Mouse (Mus musculus) heart, adult 2 months (tissue): ENCODE data around the gene Aldoc. TPM values are rescaled to one million over a fixed set of nuclear protein-coding genes. Genes with fewer than 3 reads are reported as not detected.

ENCODE experiments used
- DNase-seq, 2 experiments: peaks; one replicate each; pipeline ENCODE4 v3.0.0; 2021
- H3K27ac ChIP-seq: fragments of 200-600 bp; 2 replicates; pipeline ENCODE4 v1.8.1; 2022
- H3K27me3 ChIP-seq: fragments of 200-500 bp; 2 replicates; pipeline ENCODE4 v1.6.1; 2012; ENCODE audit warnings: mild to moderate bottlenecking, low read length, inconsistent platforms, mixed read lengths; ENCODE audit not compliant: control insufficient read depth, insufficient read depth
- H3K36me3 ChIP-seq: fragments of 200-500 bp; 2 replicates; pipeline ENCODE4 v1.6.1; 2012; ENCODE audit warnings: low read length, inconsistent platforms; ENCODE audit not compliant: control insufficient read depth, insufficient read depth
- H3K4me1 ChIP-seq: fragments of 200-500 bp; 2 replicates; pipeline ENCODE4 v1.6.1; 2011; ENCODE audit warnings: low read length; ENCODE audit not compliant: control insufficient read depth, insufficient read depth
- H3K4me3 ChIP-seq: fragments of 200-600 bp; 2 replicates; pipeline ENCODE4 v1.8.1; 2022
- H3K79me2 ChIP-seq: fragments of 200-500 bp; replicated peaks from 2 replicates; pipeline ENCODE4 v1.6.1; 2012; ENCODE audit warnings: mild to moderate bottlenecking, inconsistent platforms, low read length, moderate library complexity, mixed read lengths; ENCODE audit not compliant: control insufficient read depth, insufficient read depth
- H3K9ac ChIP-seq: fragments of 200-500 bp; 2 replicates; pipeline ENCODE4 v1.6.1; 2012; ENCODE audit warnings: low read depth, mild to moderate bottlenecking, control low read depth, inconsistent platforms, low read length, mixed read lengths
- CTCF ChIP-seq: fragments of 200-600 bp; IDR thresholded peaks from 2 replicates; pipeline ENCODE4 v1.8.1; 2022; ENCODE audit warnings: antibody characterized with exemption, mild to moderate bottlenecking, moderate library complexity
- EP300 ChIP-seq: fragments of 200-500 bp; IDR thresholded peaks from 2 replicates; pipeline ENCODE4 v1.6.1; 2011; ENCODE audit warnings: low read depth, low read length, control low read depth; ENCODE audit not compliant: insufficient read depth
- POLR2A ChIP-seq: fragments of 200-500 bp; IDR thresholded peaks from 2 replicates; pipeline ENCODE4 v1.6.1; 2011; ENCODE audit warnings: mild to moderate bottlenecking, low read depth, low read length, control low read depth; ENCODE audit not compliant: insufficient read depth
- WGBS: fragments of 180-500 bp; shearing (Covaris S2); methylation state at CpG from one replicate; pipeline ENCODE4 v1.1.7; 2018; 5-methylcytosine and 5-hydroxymethylcytosine counted together
- intact Hi-C: fragments of 180-260 bp; cut with DNase I; formaldehyde crosslinking; loops from one replicate; pipeline ENCODE4 v1.15.1; 2025
- polyA plus RNA-seq: library from polyadenylated mRNA; depleted of rRNA; stranded (reverse); fragments of >200 nt; gene quantifications from 2 replicates; pipeline ENCODE4 v1.2.3, GENCODE M21; 2012
- total RNA-seq, 2 experiments: library from RNA; stranded (reverse); gene quantifications; 2 replicates each; pipeline ENCODE4 v1.2.3; 2021

The Aldoc gene
- total and polyA plus RNA-seq, 3 experiments = 0.45 to 0.80 (median 0.73) TPM

- no peak for DNase-seq
- Histone ChIP-seq H3K79me2 (no peaks in the 10 kb centered on the region), H3K4me1 (no peaks in the 10 kb centered on the region), H3K36me3 (no peaks in the 10 kb centered on the region), H3K9ac (no peak overlapping the region), H3K27me3 (no peaks in the 10 kb centered on the region), H3K27ac (no peak overlapping the region), H3K4me3 (no peak overlapping the region)
- no peak for TF ChIP-seq POLR2A
- no peak for TF ChIP-seq CTCF
- TF ChIP-seq EP300 = no peak
- intact Hi-C loops = no loop called here
- 93% methylated on average over 2 of the region's 2 CpGs for WGBS
Observed at GRCm38 (mm10) chr11:78313662-78314061, 9.1 kb upstream of the Aldoc start.

- Histone ChIP-seq H3K27me3 (no peaks in the 10 kb centered on the region), H3K36me3 (no peaks in the 10 kb centered on the region), H3K4me3 (no peak overlapping the region), H3K79me2 (no peaks in the 10 kb centered on the region), H3K4me1 (0 out of 2 replicates have a peak, but pooled peaks cover 3% of the 10 kb centered on the region), H3K9ac (no peak overlapping the region), H3K27ac (no peak overlapping the region)
- intact Hi-C loops = no loop called here
- whole genome bisulfite sequencing = 94% methylated on average over 2 of the region's 2 CpGs
- DNase-seq = no peak
- TF ChIP-seq POLR2A = no peak
- no peak for TF ChIP-seq EP300
- no peak for TF ChIP-seq CTCF
Observed at GRCm38 (mm10) chr11:78318411-78318810, 4.4 kb upstream of the Aldoc start.

GRCm38 (mm10) chr11:78322076-78322831 is 514 bp upstream of the Aldoc start:
- TF ChIP-seq CTCF (no peak), EP300 (no peak), POLR2A (no peak)
- H3K4me3 ChIP-seq = no peak overlapping the region
- no peak overlapping the region for H3K27ac ChIP-seq
- intact Hi-C loops = no loop called here
- no peaks in the 10 kb centered on the region for H3K79me2 ChIP-seq
- H3K36me3 ChIP-seq = no peaks in the 10 kb centered on the region
- H3K4me1 ChIP-seq = 0 out of 2 replicates have a peak, but pooled peaks cover 3% of the 10 kb centered on the region
- no peak overlapping the region for H3K9ac ChIP-seq
- H3K27me3 ChIP-seq = no peaks in the 10 kb centered on the region
- no peak for DNase-seq
- WGBS = 47% methylated on average over 2 of the region's 2 CpGs

GRCm38 (mm10) chr11:78324000-78324785 is 1.4 kb downstream of the Aldoc start:
- Histone ChIP-seq H3K27ac (no peak overlapping the region), H3K36me3 (no peaks in the 10 kb centered on the region), H3K4me1 (peaks cover 5% of the 10 kb centered on the region), H3K4me3 (no peak overlapping the region), H3K27me3 (no peaks in the 10 kb centered on the region), H3K9ac (no peak overlapping the region), H3K79me2 (no peaks in the 10 kb centered on the region)
- TF ChIP-seq POLR2A = no peak
- no peak for TF ChIP-seq EP300
- TF ChIP-seq CTCF = no peak
- intact Hi-C loops = no loop called here
- no peak for DNase-seq
- WGBS = 84% methylated on average over 15 of the region's 15 CpGs

GRCm38 (mm10) chr11:78324965-78325364 is 2.2 kb downstream of the Aldoc start:
- no peaks in the 10 kb centered on the region for H3K27me3 ChIP-seq
- TF ChIP-seq POLR2A (no peak), EP300 (no peak), CTCF (no peak)
- no peaks in the 10 kb centered on the region for H3K36me3 ChIP-seq
- intact Hi-C loops = loop anchor here (5.0 kb wide), 1 partner anchor 63 kb away; the partner anchor contains the start of gene 2610507B11Rik
- no peak overlapping the region for H3K4me3 ChIP-seq
- 94% methylated on average over 12 of the region's 12 CpGs for WGBS
- peaks cover 5% of the 10 kb centered on the region for H3K4me1 ChIP-seq
- H3K9ac ChIP-seq = no peak overlapping the region
- no peaks in the 10 kb centered on the region for H3K79me2 ChIP-seq
- no peak for DNase-seq
- no peak overlapping the region for H3K27ac ChIP-seq
